Mouse (Mus musculus) kidney, postnatal 36 days (tissue): ENCODE results near the gene Kcnk4.

ENCODE experiments used
- DNase-seq, 2 experiments: peaks; one replicate each; pipeline ENCODE4 v3.0.0; 2021 to 2022; ENCODE audit warnings: mixed read lengths in 2 of 2

The Kcnk4 gene

DNA sequence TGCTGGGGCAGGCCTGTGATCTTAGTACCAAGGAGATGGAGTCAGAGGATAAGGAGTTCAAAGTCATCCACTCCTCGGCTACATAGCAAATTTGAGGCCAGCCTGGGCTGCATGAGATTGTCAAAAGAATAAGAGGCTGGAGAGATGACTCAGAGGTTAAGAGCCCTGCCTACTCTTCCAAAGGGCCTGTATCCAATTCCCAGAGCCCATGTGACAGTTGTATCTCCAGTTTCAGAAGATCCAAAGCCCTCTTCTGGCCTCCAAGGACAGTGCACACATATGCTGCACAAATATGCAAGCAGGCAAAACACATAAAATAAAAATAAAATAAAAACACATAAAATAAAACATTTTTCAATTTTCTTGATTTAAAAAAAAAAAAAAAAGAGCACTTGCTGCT is 60.1 kb downstream of the Kcnk4 start:
- DNase-seq, result no peak
